Mouse (Mus musculus): ENCODE data around the gene Atg7.

DNA sequence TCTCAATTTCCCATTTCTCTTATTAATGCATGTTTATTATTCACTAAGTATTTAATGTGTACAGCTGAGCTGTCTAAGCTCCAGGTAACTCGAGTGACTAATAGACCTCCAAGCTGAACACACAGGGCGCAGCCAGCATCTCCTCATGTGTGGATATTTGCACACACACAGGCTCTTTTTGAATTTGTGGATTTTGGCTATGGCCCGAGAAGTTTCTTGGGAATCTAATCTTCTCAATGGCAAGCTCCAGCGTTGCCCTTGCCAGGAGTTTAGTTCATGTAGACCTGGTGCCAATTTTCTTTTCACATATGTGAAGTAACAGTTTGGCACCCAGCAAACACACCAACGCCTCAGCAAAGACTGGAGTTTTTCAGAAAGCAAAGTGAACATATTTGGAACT lies 169.4 kb downstream of the Atg7 start:
- no peak for TF ChIP-seq CTCF (IDR thresholded peaks at IDR 0.05; ENCODE audit: extremely low read depth, insufficient read depth, low read length)
- TF ChIP-seq POLR2A (IDR thresholded peaks at IDR 0.05; ENCODE audit: extremely low read depth, insufficient read depth, low read length), result no peak

Measured in cortical plate, adult 2 months (tissue).